Mouse (Mus musculus): Measurements from ENCODE around the gene Rhoc.

DNA sequence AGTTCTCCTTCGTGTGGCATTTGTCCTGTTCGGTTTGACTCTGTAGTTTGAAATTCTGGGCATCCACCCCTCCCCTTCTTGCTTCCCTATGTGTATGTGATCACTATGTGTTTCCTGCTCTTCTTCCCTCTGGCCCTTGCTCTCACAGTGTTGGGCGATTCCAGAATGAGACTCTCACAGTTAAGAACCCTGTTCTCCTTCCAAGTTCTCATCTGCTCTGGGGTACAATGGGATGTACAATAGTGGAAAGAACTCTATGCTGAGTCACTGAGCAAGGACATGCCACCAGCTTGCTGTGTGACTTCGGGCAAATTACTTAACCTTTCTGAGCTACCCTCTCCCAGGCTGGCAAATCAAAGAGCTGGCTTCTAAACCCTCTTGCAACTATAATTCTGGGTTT is 20.5 kb upstream of the Rhoc start:
- TF ChIP-seq TCF12 (IDR thresholded peaks at IDR 0.05; ENCODE audit: low read depth, low read length), result no peak
- no peak for TF ChIP-seq UBTF (IDR thresholded peaks at IDR 0.05; ENCODE audit: borderline replicate concordance, insufficient read depth, low read depth, low read length)
- TF ChIP-seq CTCF (IDR thresholded peaks at IDR 0.05 in 2 of 3, conservative IDR thresholded peaks at IDR 0.05 in 1 of 3; ENCODE audit: control insufficient read depth in 1 of 3, insufficient read depth in 1 of 3, low read depth in 2 of 3, low read length in 3 of 3, poor library complexity in 1 of 3, severe bottlenecking in 1 of 3), result no peak
- no peak for TF ChIP-seq ZKSCAN1 (IDR thresholded peaks at IDR 0.05; ENCODE audit: low read depth, low read length)
- no peak for TF ChIP-seq MAFK (IDR thresholded peaks at IDR 0.05; ENCODE audit: borderline replicate concordance, low read depth, low read length)
- TF ChIP-seq ZMIZ1 (IDR thresholded peaks at IDR 0.05; ENCODE audit: low read depth, low read length), result no peak
- TF ChIP-seq HCFC1 (IDR thresholded peaks at IDR 0.05; ENCODE audit: low read depth, low read length), result no peak
- no peak for TF ChIP-seq GATA1 (IDR thresholded peaks at IDR 0.05; ENCODE audit: low read depth, low read length)
- no peak for TF ChIP-seq RCOR1 (IDR thresholded peaks at IDR 0.05; ENCODE audit: low read depth, low read length)
- TF ChIP-seq POLR2A (IDR thresholded peaks at IDR 0.05; ENCODE audit: control insufficient read depth in 1 of 2, insufficient read depth in 1 of 2, low read depth in 1 of 2, low read length in 2 of 2, poor library complexity in 1 of 2), result no peak

Measured in MEL (cell line).